Mouse (Mus musculus) kidney, embryonic 14.5 days (tissue): ENCODE data around the gene Fam117b. TPM values are rescaled to one million over a fixed set of nuclear protein-coding genes. Genes with fewer than 3 reads are reported as not detected.

Source experiments
- ATAC-seq: fragments of 200-750 bp; cut with Nextera tagmentation; 2 replicates; pipeline ENCODE4 v1.8.0; 2017; ENCODE audit warnings: moderate number of reproducible peaks, mild to moderate bottlenecking, moderate TSS enrichment, moderate library complexity; ENCODE audit not compliant: low FRiP score, low TSS enrichment
- H3K27ac ChIP-seq: fragments of 300-500 bp; sonication (generic); 2 replicates; pipeline ENCODE4 v1.5.1; 2014; ENCODE audit warnings: low read depth, mild to moderate bottlenecking, low read length, moderate library complexity, mixed read lengths
- H3K27me3 ChIP-seq: fragments of 300-500 bp; sonication (generic); 2 replicates; pipeline ENCODE4 v1.6.1; 2014; ENCODE audit warnings: mild to moderate bottlenecking, low read length; ENCODE audit not compliant: control insufficient read depth, insufficient read depth
- H3K36me3 ChIP-seq: fragments of 300-500 bp; sonication (generic); 2 replicates; pipeline ENCODE4 v1.6.1; 2014; ENCODE audit warnings: low read length, mixed read lengths; ENCODE audit not compliant: control insufficient read depth, insufficient read depth
- H3K4me1 ChIP-seq: fragments of 300-500 bp; sonication (generic); 2 replicates; pipeline ENCODE4 v1.6.1; 2014; ENCODE audit warnings: low read length, mixed read lengths; ENCODE audit not compliant: control insufficient read depth, insufficient read depth
- H3K4me2 ChIP-seq: fragments of 300-500 bp; sonication (generic); replicated peaks from 2 replicates; pipeline ENCODE4 v1.6.1; 2014; ENCODE audit warnings: low read depth, mild to moderate bottlenecking, low read length
- H3K4me3 ChIP-seq: fragments of 300-500 bp; sonication (generic); 2 replicates; pipeline ENCODE4 v1.5.1; 2014; ENCODE audit warnings: mild to moderate bottlenecking, low read length
- H3K9ac ChIP-seq: fragments of 300-500 bp; sonication (generic); 2 replicates; pipeline ENCODE4 v1.6.1; 2014; ENCODE audit warnings: low read depth, mild to moderate bottlenecking, low read length, moderate library complexity
- H3K9me3 ChIP-seq: fragments of 300-500 bp; sonication (generic); 2 replicates; pipeline ENCODE4 v1.6.1; 2016; ENCODE audit warnings: low read length; ENCODE audit not compliant: control insufficient read depth
- WGBS: fragments of 180-500 bp; shearing (Covaris S2); extraction: QIAGEN DNeasy Blood & Tissue Kit; methylation state at CpG from one replicate; pipeline ENCODE4 v1.1.7; 2014; 5-methylcytosine and 5-hydroxymethylcytosine counted together
- polyA plus RNA-seq: library from polyadenylated mRNA; unstranded; fragments of >200 nt; fragmentation: Nextera tagmentation; extraction: Ambion mirVana; gene quantifications from 2 replicates; pipeline ENCODE4 v1.2.1, GENCODE M21; 2014

The Fam117b gene
- polyA plus RNA-seq, 1 experiment from 2014 or later = 19.2 TPM

DNA sequence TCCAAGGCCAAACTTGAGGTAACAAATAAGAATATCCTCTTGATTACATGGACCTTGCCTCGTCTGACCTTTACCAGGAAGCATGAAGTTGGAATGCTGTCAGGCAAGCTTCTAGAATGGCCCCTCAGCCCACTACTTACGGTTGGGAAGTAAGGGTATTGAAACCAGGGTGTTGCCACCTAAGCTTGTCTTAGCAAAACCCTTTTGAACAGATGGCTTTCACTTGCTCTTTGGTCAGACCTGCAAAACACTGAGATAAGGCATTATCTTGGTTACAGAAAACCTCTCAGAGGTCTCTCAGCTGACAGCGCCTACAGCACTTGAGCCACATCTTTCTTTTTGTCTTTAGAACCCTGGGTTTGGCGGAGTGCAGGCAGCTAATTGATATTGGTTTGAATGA is 18.8 kb upstream of the Fam117b start:
- Histone ChIP-seq H3K27me3 (no peaks in the 10 kb centered on the region), H3K4me1 (no peaks in the 10 kb centered on the region), H3K9me3 (no peaks in the 10 kb centered on the region), H3K36me3 (no peaks in the 10 kb centered on the region), H3K27ac (no peak overlapping the region), H3K4me3 (no peak overlapping the region), H3K4me2 (no peak overlapping the region), H3K9ac (no peak overlapping the region)
- 82% methylated on average over 4 of the region's 4 CpGs for WGBS
- ATAC-seq = no peak

DNA sequence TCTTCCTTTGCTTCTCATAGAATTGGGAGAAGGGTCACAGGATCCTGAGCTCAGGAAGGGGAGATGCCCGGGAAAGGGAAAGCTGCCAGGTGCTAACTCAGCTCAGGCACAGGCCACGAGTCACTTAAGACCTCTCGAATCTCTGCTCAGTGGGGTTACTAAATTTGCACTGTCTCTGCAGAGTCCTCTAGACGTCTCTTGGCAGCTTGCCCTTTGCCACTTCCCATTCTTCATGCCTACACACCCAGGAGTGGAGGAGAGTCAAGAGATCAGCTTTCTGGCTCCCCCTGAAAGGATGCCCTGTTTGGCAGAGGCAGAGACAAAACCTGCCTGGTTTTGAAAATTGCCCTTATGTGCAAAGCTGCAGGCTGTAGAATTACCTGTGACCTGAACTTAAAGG is 17.4 kb upstream of the Fam117b start:
- H3K4me3 ChIP-seq = no peak overlapping the region
- H3K9ac ChIP-seq = no peak overlapping the region
- 48% methylated on average over 4 of the region's 4 CpGs for WGBS
- H3K27me3 ChIP-seq = no peaks in the 10 kb centered on the region
- H3K9me3 ChIP-seq = no peaks in the 10 kb centered on the region
- H3K4me1 ChIP-seq = no peaks in the 10 kb centered on the region
- H3K27ac ChIP-seq = no peak overlapping the region
- H3K4me2 ChIP-seq = no peak overlapping the region
- no peak for ATAC-seq
- H3K36me3 ChIP-seq = no peaks in the 10 kb centered on the region

DNA sequence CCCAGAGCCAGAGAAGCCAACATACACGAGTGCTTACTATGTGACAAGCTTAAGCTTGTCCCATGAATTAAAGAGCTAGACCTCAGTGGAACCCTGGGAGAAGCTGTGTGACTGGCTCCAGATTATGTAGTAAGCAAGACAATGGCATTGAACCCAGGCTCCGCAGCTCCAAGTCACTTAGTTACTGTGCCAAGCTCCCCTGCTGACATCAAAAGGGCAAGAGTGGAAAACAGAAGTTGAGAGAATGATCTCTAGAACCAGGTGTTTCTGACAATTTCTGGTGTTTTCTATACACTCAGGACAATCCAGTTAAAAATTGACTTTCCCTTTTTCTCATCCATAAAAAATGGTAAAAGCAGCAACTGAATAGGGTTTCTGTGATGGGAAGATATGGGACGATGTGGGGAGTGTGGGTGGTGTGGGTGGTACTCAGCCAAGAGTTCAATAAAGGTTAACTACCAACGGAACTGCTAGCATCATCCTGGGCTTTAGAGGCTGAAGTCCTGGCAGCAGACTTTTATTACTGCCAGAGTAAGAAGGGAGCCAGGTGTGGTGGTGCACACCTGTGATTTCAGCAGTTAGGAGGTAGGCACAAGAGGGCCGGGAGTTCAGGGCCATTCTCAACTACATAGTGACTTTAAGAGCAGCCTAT is 15.5 kb upstream of the Fam117b start:
- WGBS = 59% methylated on average over 5 of the region's 5 CpGs
- Histone ChIP-seq H3K27me3 (no peaks in the 10 kb centered on the region), H3K4me2 (no peak overlapping the region), H3K36me3 (no peaks in the 10 kb centered on the region), H3K27ac (no peak overlapping the region), H3K9ac (no peak overlapping the region), H3K9me3 (no peaks in the 10 kb centered on the region), H3K4me3 (no peak overlapping the region), H3K4me1 (no peaks in the 10 kb centered on the region)
- ATAC-seq = no peak

DNA sequence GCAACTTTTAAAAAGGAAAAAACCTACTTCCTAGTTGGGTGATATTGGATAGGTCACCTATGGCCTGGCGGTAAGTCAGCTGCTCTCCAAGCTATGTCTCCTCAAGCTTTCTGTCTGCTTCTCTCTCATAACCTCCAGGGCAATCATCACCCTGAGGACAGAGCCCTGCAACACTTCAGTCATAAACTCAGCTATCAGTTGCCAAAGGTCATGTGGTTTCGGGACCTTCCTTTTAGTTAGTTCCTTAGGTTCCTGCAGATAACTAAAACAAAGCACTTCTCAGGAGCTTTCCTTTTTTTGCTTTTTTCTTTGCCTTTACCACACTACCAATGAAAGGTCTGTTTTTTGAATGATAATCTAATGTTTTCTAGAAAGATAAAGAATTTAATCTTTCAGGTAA is 13.1 kb upstream of the Fam117b start:
- no peak overlapping the region for H3K9ac ChIP-seq
- no peak for ATAC-seq
- H3K9me3 ChIP-seq = no peaks in the 10 kb centered on the region
- no peaks in the 10 kb centered on the region for H3K4me1 ChIP-seq
- no peak overlapping the region for H3K4me3 ChIP-seq
- no peak overlapping the region for H3K27ac ChIP-seq
- H3K36me3 ChIP-seq = no peaks in the 10 kb centered on the region
- H3K4me2 ChIP-seq = no peak overlapping the region
- no peaks in the 10 kb centered on the region for H3K27me3 ChIP-seq
- 59% methylated on average over 2 of the region's 2 CpGs for WGBS

DNA sequence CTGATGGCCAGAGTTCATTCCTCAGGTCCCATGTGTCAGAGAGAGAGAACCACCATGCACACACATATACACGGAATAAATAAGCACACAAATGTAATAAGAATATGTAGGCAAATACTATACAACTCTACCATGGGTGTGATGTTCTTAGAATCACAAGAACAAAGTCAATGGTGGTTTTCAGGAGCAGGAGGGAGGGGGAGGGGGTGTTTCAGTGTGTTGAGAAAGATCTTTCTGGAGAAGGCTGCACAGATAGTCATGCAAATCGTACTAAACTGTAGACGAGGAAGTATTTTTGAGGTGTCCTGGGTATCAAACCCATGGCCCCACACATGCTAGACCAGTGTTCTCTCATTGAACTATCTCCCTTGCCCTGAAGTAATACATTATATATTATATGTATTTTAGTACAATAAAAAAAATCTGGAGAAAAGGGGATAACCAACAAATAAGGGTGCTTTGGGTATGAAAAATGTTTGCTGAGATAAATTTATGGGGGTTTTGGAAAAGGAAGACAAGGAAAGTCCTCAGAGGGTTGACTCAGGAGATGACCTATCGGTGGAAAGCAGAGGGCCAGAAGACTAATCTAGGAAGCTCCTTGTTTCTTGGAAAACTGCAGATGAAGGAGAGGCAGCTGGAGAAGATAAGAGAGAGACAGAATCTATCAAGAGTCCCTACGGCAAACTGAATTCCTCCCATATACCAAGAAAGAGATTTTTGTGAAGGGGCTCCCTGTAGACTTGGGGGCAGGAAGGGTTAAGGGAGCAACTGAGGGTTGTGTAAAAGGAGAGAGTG is 11.5 kb upstream of the Fam117b start:
- no peak for ATAC-seq
- no peak overlapping the region for H3K4me2 ChIP-seq
- H3K9ac ChIP-seq = no peak overlapping the region
- no peaks in the 10 kb centered on the region for H3K4me1 ChIP-seq
- no peaks in the 10 kb centered on the region for H3K27me3 ChIP-seq
- H3K4me3 ChIP-seq = no peak overlapping the region
- no peaks in the 10 kb centered on the region for H3K36me3 ChIP-seq
- no peaks in the 10 kb centered on the region for H3K9me3 ChIP-seq
- 85% methylated on average over 5 of the region's 5 CpGs for WGBS
- H3K27ac ChIP-seq = no peak overlapping the region

DNA sequence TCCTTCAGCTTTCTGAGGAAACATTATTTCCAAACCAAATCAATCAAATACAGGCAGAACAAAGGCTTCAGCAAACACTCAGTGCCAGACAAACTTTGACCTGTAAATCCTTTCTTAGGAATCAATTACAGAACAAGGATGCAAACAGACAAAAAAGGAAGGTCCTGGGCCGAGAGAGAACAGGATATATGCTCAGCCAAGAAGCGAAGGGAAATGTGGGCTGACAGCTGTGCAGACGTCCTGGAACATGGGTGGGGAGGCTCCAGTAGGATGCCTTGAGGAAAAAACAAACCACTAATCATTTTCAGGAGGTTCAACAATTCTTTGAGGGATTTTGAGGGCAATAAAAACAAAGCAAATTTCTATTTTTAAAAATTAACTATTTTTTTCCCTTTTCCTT is 10.2 kb upstream of the Fam117b start:
- Histone ChIP-seq H3K4me3 (no peak overlapping the region), H3K4me2 (no peak overlapping the region), H3K9ac (no peak overlapping the region), H3K27ac (no peak overlapping the region), H3K27me3 (no peaks in the 10 kb centered on the region), H3K4me1 (no peaks in the 10 kb centered on the region), H3K9me3 (no peaks in the 10 kb centered on the region), H3K36me3 (no peaks in the 10 kb centered on the region)
- WGBS = 29% methylated on average over 3 of the region's 3 CpGs
- no peak for ATAC-seq

DNA sequence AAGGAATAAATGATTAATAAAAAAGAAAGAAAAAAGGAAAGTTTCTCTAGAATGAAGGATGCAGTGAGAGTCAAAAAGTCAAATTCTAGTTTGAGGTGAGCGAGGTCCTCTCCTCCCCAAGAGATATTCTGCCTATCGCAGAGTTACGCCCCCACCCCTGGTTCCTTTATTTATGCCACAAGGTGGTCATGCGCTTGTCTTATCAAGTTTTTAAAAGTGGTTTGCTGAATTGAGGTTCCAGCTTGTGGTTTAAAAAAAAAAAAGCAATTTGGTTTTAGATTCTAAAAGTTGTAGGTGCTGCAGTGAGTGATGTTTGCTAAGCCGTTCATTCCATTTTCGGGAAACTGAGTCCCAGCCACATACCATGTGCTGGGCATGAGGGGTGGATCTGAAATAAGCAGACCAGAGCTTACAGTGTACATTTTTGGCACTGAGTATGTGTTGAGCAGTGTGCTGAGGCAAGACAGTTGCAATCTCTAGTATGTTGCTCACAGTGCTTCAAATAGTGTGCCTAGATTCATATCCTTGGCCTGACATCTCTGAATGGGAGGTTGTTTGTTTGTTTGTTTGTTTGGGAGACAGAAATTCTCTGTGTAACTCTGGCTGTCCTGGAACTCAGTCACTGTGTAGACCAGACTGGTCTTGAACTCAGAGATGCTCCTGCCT is 8.0 kb upstream of the Fam117b start:
- no peak for ATAC-seq
- H3K27me3 ChIP-seq = no peaks in the 10 kb centered on the region
- H3K9me3 ChIP-seq = no peaks in the 10 kb centered on the region
- no peaks in the 10 kb centered on the region for H3K36me3 ChIP-seq
- no peak overlapping the region for H3K9ac ChIP-seq
- WGBS = 93% methylated on average over 6 of the region's 6 CpGs
- no peak overlapping the region for H3K27ac ChIP-seq
- no peak overlapping the region for H3K4me3 ChIP-seq
- no peaks in the 10 kb centered on the region for H3K4me1 ChIP-seq
- no peak overlapping the region for H3K4me2 ChIP-seq

DNA sequence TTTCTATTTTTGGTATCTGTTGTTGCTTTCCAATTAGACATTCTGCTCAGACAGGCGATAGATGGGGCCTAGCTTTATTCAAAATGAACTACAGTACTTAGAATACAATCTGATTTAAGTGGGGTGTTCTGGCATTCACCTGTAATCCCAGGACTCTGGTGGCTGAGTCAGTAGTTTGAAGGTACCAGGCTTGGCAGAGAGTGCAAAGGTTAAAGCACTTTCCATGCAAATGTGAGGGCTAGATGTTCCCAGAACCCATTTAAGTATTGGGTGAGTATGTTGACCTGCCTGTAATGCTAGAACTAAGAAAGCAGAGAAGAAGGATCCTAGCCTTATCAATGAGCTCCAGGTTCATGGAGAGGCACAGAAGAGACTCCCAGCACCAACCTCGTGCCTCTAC is 6.9 kb upstream of the Fam117b start:
- WGBS = 76% methylated on average over 2 of the region's 2 CpGs
- Histone ChIP-seq H3K27ac (no peak overlapping the region), H3K4me2 (no peak overlapping the region)

More for the DNA sequence above, 6.9 kb upstream of the Fam117b start:
- no peak overlapping the region for H3K9ac ChIP-seq
- H3K4me3 ChIP-seq = no peak overlapping the region
- H3K4me1 ChIP-seq = no peaks in the 10 kb centered on the region
- H3K9me3 ChIP-seq = no peaks in the 10 kb centered on the region
- H3K27me3 ChIP-seq = no peaks in the 10 kb centered on the region
- H3K36me3 ChIP-seq = no peaks in the 10 kb centered on the region
- no peak for ATAC-seq
